Mouse (Mus musculus) limb, embryonic 12.5 days (tissue): ENCODE measurements around the gene Plod3. TPM values are rescaled to one million over a fixed set of nuclear protein-coding genes. Genes with fewer than 3 reads are reported as not detected.

Experiments used
- ATAC-seq: fragments of 200-750 bp; cut with Nextera tagmentation; 2 replicates; pipeline ENCODE4 v1.8.0; 2017; ENCODE audit warnings: low read depth, moderate TSS enrichment; ENCODE audit not compliant: insufficient number of reproducible peaks, insufficient read depth, low FRiP score, low TSS enrichment
- H3K27ac ChIP-seq: fragments of 300-500 bp; sonication (generic); 2 replicates; pipeline ENCODE4 v1.5.1; 2016; ENCODE audit warnings: mild to moderate bottlenecking, moderate library complexity
- H3K27me3 ChIP-seq: fragments of 300-500 bp; sonication (generic); 2 replicates; pipeline ENCODE4 v1.6.1; 2016; ENCODE audit warnings: mild to moderate bottlenecking, moderate library complexity
- H3K36me3 ChIP-seq: fragments of 300-500 bp; sonication (generic); 2 replicates; pipeline ENCODE4 v1.6.1; 2016; ENCODE audit warnings: mild to moderate bottlenecking, moderate library complexity
- H3K4me1 ChIP-seq: fragments of 300-500 bp; sonication (generic); replicated peaks from 2 replicates; pipeline ENCODE4 v1.6.1; 2016
- H3K4me2 ChIP-seq: fragments of 300-500 bp; sonication (generic); 2 replicates; pipeline ENCODE4 v1.6.1; 2016; ENCODE audit warnings: mild to moderate bottlenecking, moderate library complexity
- H3K4me3 ChIP-seq: fragments of 300-500 bp; sonication (generic); replicated peaks from 2 replicates; pipeline ENCODE4 v1.5.1; 2016; ENCODE audit warnings: mild to moderate bottlenecking
- H3K9ac ChIP-seq: fragments of 300-500 bp; sonication (generic); replicated peaks from 2 replicates; pipeline ENCODE4 v1.6.1; 2016; ENCODE audit warnings: mild to moderate bottlenecking, moderate library complexity
- H3K9me3 ChIP-seq: fragments of 300-500 bp; sonication (generic); 2 replicates; pipeline ENCODE4 v1.6.1; 2016; ENCODE audit warnings: mild to moderate bottlenecking, moderate library complexity
- WGBS: fragments of 180-500 bp; shearing (Covaris S2); methylation state at CpG from one replicate; pipeline ENCODE4 v1.1.7; 2016; 5-methylcytosine and 5-hydroxymethylcytosine counted together
- polyA plus RNA-seq: library from polyadenylated mRNA; unstranded; fragments of >200 nt; fragmentation: Nextera tagmentation; extraction: Ambion mirVana; gene quantifications from 2 replicates; pipeline ENCODE4 v1.2.1, GENCODE M21; 2016

Plod3 gene
- polyA plus RNA-seq, 1 experiment from 2014 or later, result 39.5 TPM

GRCm38 (mm10) chr5:137025132-137025531 lies 38.3 kb downstream of the Plod3 start:
- under 1% methylated on average over 23 of the region's 23 CpGs for WGBS
- Histone ChIP-seq H3K4me3 (no peak overlapping the region), H3K9ac (no peak overlapping the region), H3K4me2 (no peak overlapping the region), H3K27me3 (peaks cover 70% of the 10 kb centered on the region), H3K36me3 (no peaks in the 10 kb centered on the region), H3K4me1 (peaks cover 12% of the 10 kb centered on the region), H3K9me3 (no peaks in the 10 kb centered on the region), H3K27ac (no peak overlapping the region)
- ATAC-seq, result no peak

- no peaks in the 10 kb centered on the region for H3K9me3 ChIP-seq
- peaks cover 73% of the 10 kb centered on the region for H3K27me3 ChIP-seq
- no peak within 1 kb of the TSS for H3K4me3 ChIP-seq
- H3K9ac ChIP-seq, result no peak within 1 kb of the TSS
- peaks cover 18% of the 10 kb centered on the region for H3K4me1 ChIP-seq
- no peak for ATAC-seq
- WGBS, result 22% methylated on average over 4 of the region's 4 CpGs
- no peaks in the 10 kb centered on the region for H3K36me3 ChIP-seq
- H3K4me2 ChIP-seq, result no peak within 1 kb of the TSS
- H3K27ac ChIP-seq, result no peak within 1 kb of the TSS
Observed at GRCm38 (mm10) chr5:137026092-137026491, 39.3 kb downstream of the Plod3 start, which contains the start of gene Vgf. Gene Vgf (plus strand): TSS chr5:137026392.

DNA sequence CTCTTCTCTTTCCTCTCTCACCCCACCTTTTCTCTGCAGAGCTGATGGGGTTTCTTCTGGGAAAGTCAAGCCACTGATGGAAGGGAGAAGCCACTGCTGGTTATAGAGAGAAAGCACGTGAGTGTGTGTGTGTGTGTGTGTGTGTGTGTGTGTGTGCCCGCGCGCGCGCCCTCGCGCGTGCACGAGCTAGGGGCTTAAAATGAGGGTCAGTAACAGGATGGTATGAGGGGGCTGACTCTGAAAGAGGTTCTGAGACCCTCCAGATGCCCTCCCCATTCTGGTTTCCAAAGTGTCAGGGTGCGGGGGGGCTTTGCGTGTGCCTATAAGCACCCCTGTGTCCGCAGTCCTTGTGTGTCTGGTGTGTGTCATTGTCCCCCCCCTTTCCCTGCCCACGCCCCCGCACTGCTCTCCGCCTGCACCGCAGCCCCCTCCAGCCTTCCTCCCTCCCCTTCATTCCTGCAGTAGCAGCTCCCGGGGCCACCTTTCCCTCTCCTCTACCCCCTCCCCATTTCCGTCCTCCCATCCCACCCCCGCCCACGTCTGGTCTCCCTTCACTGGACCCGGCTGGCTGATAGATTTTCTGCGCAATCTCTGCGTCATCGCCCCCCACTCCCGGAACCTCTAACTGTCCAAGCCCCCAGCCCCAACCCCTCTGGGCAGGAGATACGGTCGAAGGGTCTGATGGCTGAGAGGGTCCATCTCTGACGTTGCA lies 41.9 kb downstream of the Plod3 start:
- H3K4me3 ChIP-seq, result 0 out of 2 replicates have a peak overlapping the region, but pooled peaks have one; percentile 3
- 5% methylated on average over 29 of the region's 29 CpGs for WGBS
- ATAC-seq, result no peak
- peaks cover 99% of the 10 kb centered on the region for H3K27me3 ChIP-seq
- H3K4me2 ChIP-seq, result no peak overlapping the region
- no peak overlapping the region for H3K9ac ChIP-seq
- no peaks in the 10 kb centered on the region for H3K9me3 ChIP-seq
- H3K36me3 ChIP-seq, result no peaks in the 10 kb centered on the region
- H3K4me1 ChIP-seq, result peaks cover 39% of the 10 kb centered on the region
- no peak overlapping the region for H3K27ac ChIP-seq

- no peaks in the 10 kb centered on the region for H3K9me3 ChIP-seq
- 0% methylated on average over 8 of the region's 8 CpGs for WGBS
- H3K4me1 ChIP-seq, result peaks cover 39% of the 10 kb centered on the region
- no peak for ATAC-seq
- no peaks in the 10 kb centered on the region for H3K36me3 ChIP-seq
- no peak overlapping the region for H3K27ac ChIP-seq
- no peak overlapping the region for H3K9ac ChIP-seq
- peak overlapping the region; percentile 35 for H3K4me3 ChIP-seq
- H3K27me3 ChIP-seq, result peaks cover 99% of the 10 kb centered on the region
- H3K4me2 ChIP-seq, result peak overlapping the region; percentile 63
Observed at GRCm38 (mm10) chr5:137029273-137029585, 42.4 kb downstream of the Plod3 start.

- peak overlapping the region; percentile 35 for H3K4me3 ChIP-seq
- H3K9ac ChIP-seq, result no peak overlapping the region
- under 1% methylated on average over 52 of the region's 52 CpGs for WGBS
- H3K4me1 ChIP-seq, result peaks cover 39% of the 10 kb centered on the region
- H3K9me3 ChIP-seq, result no peaks in the 10 kb centered on the region
- H3K36me3 ChIP-seq, result 0 out of 2 replicates have a peak, but pooled peaks cover 1% of the 10 kb centered on the region
- H3K27me3 ChIP-seq, result peaks cover 97% of the 10 kb centered on the region
- no peak overlapping the region for H3K27ac ChIP-seq
- peak; percentile 47 for ATAC-seq
- H3K4me2 ChIP-seq, result peak overlapping the region; percentile 63
Observed at GRCm38 (mm10) chr5:137029643-137030415, 43.0 kb downstream of the Plod3 start.

- Histone ChIP-seq H3K27me3 (peaks cover 91% of the 10 kb centered on the region), H3K4me3 (peak overlapping the region; percentile 35), H3K4me1 (peaks cover 39% of the 10 kb centered on the region), H3K27ac (no peak overlapping the region), H3K4me2 (peak overlapping the region; percentile 63), H3K9ac (no peak overlapping the region), H3K36me3 (peaks cover 7% of the 10 kb centered on the region), H3K9me3 (no peaks in the 10 kb centered on the region)
- 15% methylated on average over 22 of the region's 22 CpGs for WGBS
- ATAC-seq, result no peak
Observed at GRCm38 (mm10) chr5:137030416-137030810, 43.6 kb downstream of the Plod3 start.

GRCm38 (mm10) chr5:137031076-137032032 lies 44.5 kb downstream of the Plod3 start:
- 2% methylated on average over 78 of the region's 78 CpGs for WGBS
- H3K27me3 ChIP-seq, result peaks cover 85% of the 10 kb centered on the region
- no peak for ATAC-seq

GRCm38 (mm10) chr5:137032033-137032421 lies 45.2 kb downstream of the Plod3 start:
- no peak overlapping the region; the same call in 1 of the 2 replicates for H3K9ac ChIP-seq
- no peaks in the 10 kb centered on the region for H3K9me3 ChIP-seq
- peaks cover 78% of the 10 kb centered on the region for H3K27me3 ChIP-seq
- peak overlapping the region; percentile 99 for H3K4me2 ChIP-seq
- H3K4me3 ChIP-seq, result peak overlapping the region; percentile 46
- peaks cover 23% of the 10 kb centered on the region for H3K36me3 ChIP-seq
- 0% methylated on average over 32 of the region's 33 CpGs for WGBS
- no peak overlapping the region for H3K27ac ChIP-seq
- ATAC-seq, result no peak
- H3K4me1 ChIP-seq, result peaks cover 39% of the 10 kb centered on the region

More at GRCm38 (mm10) chr5:137031076-137032032, 44.5 kb downstream of the Plod3 start:
- peak overlapping the region; percentile 99 for H3K4me2 ChIP-seq
- H3K4me3 ChIP-seq, result peak overlapping the region; percentile 46
- H3K9ac ChIP-seq, result no peak overlapping the region; the same call in 1 of the 2 replicates
- peaks cover 16% of the 10 kb centered on the region for H3K36me3 ChIP-seq
- no peak overlapping the region for H3K27ac ChIP-seq
- H3K9me3 ChIP-seq, result no peaks in the 10 kb centered on the region
- H3K4me1 ChIP-seq, result peaks cover 39% of the 10 kb centered on the region

- H3K9me3 ChIP-seq, result no peaks in the 10 kb centered on the region
- H3K27ac ChIP-seq, result no peak overlapping the region
- peak overlapping the region; percentile 46 for H3K4me3 ChIP-seq
- peak; percentile 66 for ATAC-seq
- WGBS, result 1% methylated on average over 49 of the region's 49 CpGs
- H3K4me2 ChIP-seq, result peak overlapping the region; percentile 99
- H3K9ac ChIP-seq, result peak overlapping the region; percentile 18; the same call in 1 of the 2 replicates
- peaks cover 30% of the 10 kb centered on the region for H3K36me3 ChIP-seq
- peaks cover 39% of the 10 kb centered on the region for H3K4me1 ChIP-seq
- peaks cover 73% of the 10 kb centered on the region for H3K27me3 ChIP-seq
Observed at GRCm38 (mm10) chr5:137032641-137033074, 45.8 kb downstream of the Plod3 start.

DNA sequence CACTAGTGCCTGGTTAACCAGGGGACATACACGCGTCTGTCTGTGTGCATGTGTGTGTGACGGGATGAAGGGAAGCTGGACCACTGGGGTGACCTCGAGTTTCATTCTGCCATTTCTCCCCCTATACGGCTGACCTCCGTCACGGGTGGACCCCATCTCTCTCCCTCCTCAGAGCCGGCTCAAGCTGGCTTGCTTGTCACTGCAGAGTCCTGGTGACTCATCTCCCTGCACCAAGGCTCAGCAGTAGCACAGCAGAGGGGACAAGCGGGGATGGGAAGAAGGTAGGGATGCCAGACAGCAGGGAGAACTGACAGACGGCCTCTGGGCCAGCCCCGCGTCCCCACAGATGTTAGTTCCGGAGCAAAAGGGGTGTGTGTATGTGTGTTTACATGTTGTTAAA lies 49.4 kb downstream of the Plod3 start:
- Histone ChIP-seq H3K27ac (no peak overlapping the region), H3K4me3 (no peak overlapping the region), H3K4me1 (peaks cover 20% of the 10 kb centered on the region), H3K9me3 (no peaks in the 10 kb centered on the region), H3K36me3 (peaks cover 64% of the 10 kb centered on the region), H3K9ac (no peak overlapping the region), H3K4me2 (no peak overlapping the region), H3K27me3 (peaks cover 37% of the 10 kb centered on the region)
- ATAC-seq, result no peak
- 83% methylated on average over 13 of the region's 13 CpGs for WGBS
